Mouse (Mus musculus) hindbrain, embryonic 11.5 days (tissue): Measurements from ENCODE around the gene Fst. TPM values are rescaled to one million over a fixed set of nuclear protein-coding genes. Genes with fewer than 3 reads are reported as not detected.

Experiments used
- ATAC-seq: fragments of 200-750 bp; cut with Nextera tagmentation; 2 replicates; pipeline ENCODE4 v1.8.0; 2017; ENCODE audit warnings: mild to moderate bottlenecking, moderate TSS enrichment, moderate library complexity; ENCODE audit not compliant: low FRiP score
- DNase-seq: peaks from one replicate; pipeline ENCODE4 v3.0.0-alpha.2; 2015; ENCODE audit warnings: low spot score
- H3K27ac ChIP-seq: fragments of 300-500 bp; sonication (generic); 2 replicates; pipeline ENCODE4 v1.5.1; 2014; ENCODE audit warnings: mild to moderate bottlenecking, low read depth, low read length
- H3K27me3 ChIP-seq: fragments of 300-500 bp; sonication (generic); 2 replicates; pipeline ENCODE4 v1.6.1; 2014; ENCODE audit warnings: mild to moderate bottlenecking, low read length, moderate library complexity, mixed read lengths; ENCODE audit not compliant: control insufficient read depth, insufficient read depth
- H3K36me3 ChIP-seq: fragments of 300-500 bp; sonication (generic); 2 replicates; pipeline ENCODE4 v1.6.1; 2014; ENCODE audit warnings: mild to moderate bottlenecking, low read length, moderate library complexity, mixed read lengths; ENCODE audit not compliant: control insufficient read depth, insufficient read depth
- H3K4me1 ChIP-seq: fragments of 300-500 bp; sonication (generic); replicated peaks from 2 replicates; pipeline ENCODE4 v1.6.1; 2014; ENCODE audit warnings: low read length, mixed read lengths; ENCODE audit not compliant: control insufficient read depth, insufficient read depth
- H3K4me2 ChIP-seq: fragments of 300-500 bp; sonication (generic); replicated peaks from 2 replicates; pipeline ENCODE4 v1.6.1; 2014; ENCODE audit warnings: mild to moderate bottlenecking, low read depth, low read length
- H3K4me3 ChIP-seq: fragments of 300-500 bp; sonication (generic); 2 replicates; pipeline ENCODE4 v1.5.1; 2014; ENCODE audit warnings: low read depth, low read length
- H3K9ac ChIP-seq: fragments of 300-500 bp; sonication (generic); 2 replicates; pipeline ENCODE4 v1.6.1; 2014; ENCODE audit warnings: low read depth, low read length
- H3K9me3 ChIP-seq: fragments of 300-500 bp; sonication (generic); 2 replicates; pipeline ENCODE4 v1.6.1; 2016; ENCODE audit warnings: low read length; ENCODE audit not compliant: control insufficient read depth
- WGBS: fragments of 180-500 bp; shearing (Covaris S2); extraction: QIAGEN DNeasy Blood & Tissue Kit; methylation state at CpG from one replicate; pipeline ENCODE4 v1.1.7; 2014; 5-methylcytosine and 5-hydroxymethylcytosine counted together
- polyA plus RNA-seq: library from polyadenylated mRNA; unstranded; fragments of >200 nt; fragmentation: Nextera tagmentation; extraction: Ambion mirVana; gene quantifications from 2 replicates; pipeline ENCODE4 v1.2.1, GENCODE M21; 2014

Fst gene
- 15.6 and 15.8 TPM in 2 replicates for polyA plus RNA-seq

GRCm38 (mm10) chr13:114458886-114459700, at the start of gene Fst:
Gene Fst, minus strand, starts transcription at chr13:114458951.
- Histone ChIP-seq H3K27ac (peak within 1 kb of the TSS; percentile 75), H3K9me3 (no peaks in the 10 kb centered on the region), H3K4me1 (0 out of 2 replicates have a peak, but pooled peaks cover 5% of the 10 kb centered on the region), H3K36me3 (no peaks in the 10 kb centered on the region), H3K27me3 (peaks cover 14% of the 10 kb centered on the region), H3K4me2 (peak within 1 kb of the TSS; percentile 93), H3K4me3 (peak within 1 kb of the TSS; percentile 57), H3K9ac (peak within 1 kb of the TSS; percentile 56)
- peak; percentile 75 for DNase-seq
- WGBS: under 1% methylated on average over 38 of the region's 77 CpGs
- peak; percentile 63 for ATAC-seq

- H3K27me3 ChIP-seq: no peaks in the 10 kb centered on the region
- no peak for ATAC-seq
- H3K27ac ChIP-seq: no peak overlapping the region
- no peak overlapping the region for H3K4me2 ChIP-seq
- no peak overlapping the region for H3K4me3 ChIP-seq
- no peaks in the 10 kb centered on the region for H3K9me3 ChIP-seq
- H3K4me1 ChIP-seq: no peaks in the 10 kb centered on the region
- H3K9ac ChIP-seq: no peak overlapping the region
- DNase-seq: no peak
- no peaks in the 10 kb centered on the region for H3K36me3 ChIP-seq
- WGBS: 78% methylated on average over 3 of the region's 3 CpGs
Measured at GRCm38 (mm10) chr13:114493826-114494225, 35.1 kb upstream of the Fst start.

GRCm38 (mm10) chr13:114488178-114488577, 29.4 kb upstream of the Fst start:
- Histone ChIP-seq H3K4me3 (no peak overlapping the region), H3K9ac (no peak overlapping the region), H3K27me3 (no peaks in the 10 kb centered on the region), H3K9me3 (no peaks in the 10 kb centered on the region), H3K27ac (no peak overlapping the region), H3K4me1 (no peaks in the 10 kb centered on the region), H3K4me2 (no peak overlapping the region), H3K36me3 (no peaks in the 10 kb centered on the region)
- WGBS: 82% methylated on average over 7 of the region's 7 CpGs
- DNase-seq (no peak), ATAC-seq (no peak)

GRCm38 (mm10) chr13:114478329-114478728, 19.6 kb upstream of the Fst start:
- 87% methylated on average over 4 of the region's 4 CpGs for WGBS
- Histone ChIP-seq H3K27ac (no peak overlapping the region), H3K27me3 (no peaks in the 10 kb centered on the region), H3K9me3 (no peaks in the 10 kb centered on the region), H3K36me3 (no peaks in the 10 kb centered on the region), H3K9ac (no peak overlapping the region), H3K4me2 (no peak overlapping the region), H3K4me1 (no peaks in the 10 kb centered on the region), H3K4me3 (no peak overlapping the region)
- DNase-seq: no peak
- no peak for ATAC-seq

- 82% methylated on average over 3 of the region's 3 CpGs for WGBS
- Histone ChIP-seq H3K27ac (no peak overlapping the region), H3K27me3 (no peaks in the 10 kb centered on the region), H3K36me3 (no peaks in the 10 kb centered on the region), H3K4me3 (no peak overlapping the region), H3K9me3 (no peaks in the 10 kb centered on the region), H3K4me1 (no peaks in the 10 kb centered on the region), H3K4me2 (no peak overlapping the region), H3K9ac (no peak overlapping the region)
- DNase-seq: no peak
- no peak for ATAC-seq
Measured at GRCm38 (mm10) chr13:114469945-114470344, 11.2 kb upstream of the Fst start.

- Histone ChIP-seq H3K36me3 (no peaks in the 10 kb centered on the region), H3K9ac (no peak overlapping the region), H3K9me3 (no peaks in the 10 kb centered on the region), H3K4me3 (no peak overlapping the region), H3K27me3 (no peaks in the 10 kb centered on the region), H3K4me2 (no peak overlapping the region), H3K4me1 (no peaks in the 10 kb centered on the region), H3K27ac (no peak overlapping the region)
- WGBS: 90% methylated on average over 6 of the region's 6 CpGs
- no peak for DNase-seq
- ATAC-seq: no peak
Measured at GRCm38 (mm10) chr13:114466269-114466919, 7.6 kb upstream of the Fst start.

- no peaks in the 10 kb centered on the region for H3K4me1 ChIP-seq
- H3K9ac ChIP-seq: no peak overlapping the region
- no peak overlapping the region for H3K4me3 ChIP-seq
- H3K9me3 ChIP-seq: no peaks in the 10 kb centered on the region
- H3K36me3 ChIP-seq: no peaks in the 10 kb centered on the region
- H3K27ac ChIP-seq: no peak overlapping the region
- no peak for ATAC-seq
- no peaks in the 10 kb centered on the region for H3K27me3 ChIP-seq
- H3K4me2 ChIP-seq: no peak overlapping the region
- no peak for DNase-seq
- 74% methylated on average over 1 of the region's 1 CpGs for WGBS
Measured at GRCm38 (mm10) chr13:114465387-114465786, 6.6 kb upstream of the Fst start.

GRCm38 (mm10) chr13:114464824-114465223, 6.1 kb upstream of the Fst start:
- 89% methylated on average over 3 of the region's 3 CpGs for WGBS
- Histone ChIP-seq H3K4me3 (no peak overlapping the region), H3K9me3 (no peaks in the 10 kb centered on the region), H3K36me3 (no peaks in the 10 kb centered on the region), H3K9ac (no peak overlapping the region), H3K27ac (no peak overlapping the region), H3K27me3 (no peaks in the 10 kb centered on the region), H3K4me1 (no peaks in the 10 kb centered on the region), H3K4me2 (no peak overlapping the region)
- ATAC-seq: no peak
- DNase-seq: no peak
